Mouse (Mus musculus) ES-Bruce4 (cell line): ENCODE results near the gene Slc12a1. TPM values are rescaled to one million over a fixed set of nuclear protein-coding genes. Genes with fewer than 3 reads are reported as not detected.

Experiments
- H3K27ac ChIP-seq: 2 replicates; pipeline ENCODE4 v1.5.1; 2012; ENCODE audit warnings: low read length, inconsistent platforms; ENCODE audit not compliant: insufficient read depth
- H3K27me3 ChIP-seq: 2 replicates; pipeline ENCODE4 v1.6.1; 2012; ENCODE audit warnings: mild to moderate bottlenecking, low read length, inconsistent platforms; ENCODE audit not compliant: control insufficient read depth, poor library complexity, insufficient read depth, severe bottlenecking
- H3K36me3 ChIP-seq: 2 replicates; pipeline ENCODE4 v1.6.1; 2012; ENCODE audit warnings: inconsistent platforms, mild to moderate bottlenecking, low read length, moderate library complexity; ENCODE audit not compliant: control insufficient read depth, poor library complexity, insufficient read depth, severe bottlenecking
- H3K4me1 ChIP-seq: one replicate; pipeline ENCODE4 v1.8.1; 2011; ENCODE audit warnings: low read length; ENCODE audit not compliant: control insufficient read depth, insufficient read depth
- H3K4me3 ChIP-seq: 2 replicates; pipeline ENCODE4 v1.5.1; 2011; ENCODE audit warnings: low read depth, mild to moderate bottlenecking, low read length
- H3K9ac ChIP-seq: 2 replicates; pipeline ENCODE4 v1.6.1; 2012; ENCODE audit warnings: low read depth, mild to moderate bottlenecking, inconsistent platforms; ENCODE audit not compliant: poor library complexity, severe bottlenecking
- H3K9me3 ChIP-seq: replicated peaks from 2 replicates; pipeline ENCODE4 v1.6.1; 2012; ENCODE audit warnings: mild to moderate bottlenecking, low read length, inconsistent platforms; ENCODE audit not compliant: control insufficient read depth, poor library complexity, insufficient read depth, severe bottlenecking
- CTCF ChIP-seq: IDR thresholded peaks from one replicate; pipeline ENCODE4 v1.8.1; 2011; ENCODE audit warnings: low read depth, low read length
- EP300 ChIP-seq: IDR thresholded peaks from 2 replicates; pipeline ENCODE4 v1.6.1; 2011; ENCODE audit warnings: low read depth, low read length; ENCODE audit not compliant: insufficient read depth
- POLR2A ChIP-seq: IDR thresholded peaks from one replicate; pipeline ENCODE4 v1.8.1; 2011; ENCODE audit warnings: low read length; ENCODE audit not compliant: insufficient read depth
- polyA plus RNA-seq: library from polyadenylated mRNA; stranded (reverse); fragments of >200 nt; gene quantifications from 2 replicates; pipeline ENCODE4 v1.2.4, GENCODE M21; 2011; ENCODE audit warnings: low read depth; ENCODE audit not compliant: missing spikeins, insufficient read depth, insufficient read length

Gene Slc12a1
- polyA plus RNA-seq, 1 experiment: not detected

DNA sequence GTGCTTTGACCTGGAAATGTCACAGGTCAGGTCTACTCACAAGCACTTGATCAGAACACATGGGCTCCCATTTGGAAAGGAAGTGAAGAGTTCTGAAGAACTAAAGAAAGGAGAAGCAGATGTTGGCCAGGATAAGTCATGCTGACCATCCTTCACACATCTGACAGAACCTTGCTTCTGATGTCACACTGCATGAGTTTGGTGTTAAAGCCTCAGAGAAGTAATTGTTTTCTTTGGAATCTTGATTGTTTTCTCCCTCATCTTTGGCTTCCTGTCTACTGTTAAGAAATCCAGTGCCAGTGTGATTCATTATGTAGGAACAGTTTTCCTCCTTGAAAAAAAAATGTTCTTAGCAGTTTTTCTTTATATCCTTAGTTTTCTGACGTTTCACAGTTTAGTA lies 116.6 kb downstream of the Slc12a1 start:
- H3K27me3 ChIP-seq: no peaks in the 10 kb centered on the region
- TF ChIP-seq EP300: no peak
- no peak for TF ChIP-seq CTCF
- no peak for TF ChIP-seq POLR2A
- no peaks in the 10 kb centered on the region for H3K36me3 ChIP-seq
- H3K9ac ChIP-seq: no peak overlapping the region
- H3K4me1 ChIP-seq: peaks cover 2% of the 10 kb centered on the region
- H3K27ac ChIP-seq: no peak overlapping the region
- no peak overlapping the region for H3K4me3 ChIP-seq
- no peaks in the 10 kb centered on the region for H3K9me3 ChIP-seq

DNA sequence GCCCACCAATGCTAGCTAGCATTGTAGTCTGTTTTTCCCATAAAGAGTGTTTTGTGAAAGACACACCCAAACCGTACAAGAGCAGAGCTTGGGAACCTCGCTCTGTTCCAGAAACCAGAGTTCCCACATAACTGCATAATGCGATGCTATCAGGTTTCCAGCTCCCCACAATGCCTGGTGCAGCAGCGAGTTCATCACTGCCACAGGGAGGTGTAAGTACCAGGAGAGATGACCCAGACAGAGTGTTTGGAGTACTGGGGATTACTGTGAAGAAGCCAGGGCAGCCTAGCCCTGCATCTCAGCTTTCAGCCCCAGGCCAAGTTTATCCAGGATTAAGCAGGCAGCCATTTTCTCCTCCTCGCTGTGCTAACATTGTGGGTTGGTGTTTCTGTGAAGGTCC lies 123.3 kb downstream of the Slc12a1 start:
- no peaks in the 10 kb centered on the region for H3K9me3 ChIP-seq
- H3K27me3 ChIP-seq: no peaks in the 10 kb centered on the region
- H3K4me3 ChIP-seq: no peak overlapping the region
- H3K36me3 ChIP-seq: no peaks in the 10 kb centered on the region
- no peak overlapping the region for H3K27ac ChIP-seq
- H3K4me1 ChIP-seq: no peaks in the 10 kb centered on the region
- no peak overlapping the region for H3K9ac ChIP-seq
- TF ChIP-seq EP300 (no peak), CTCF (no peak), POLR2A (no peak)

DNA sequence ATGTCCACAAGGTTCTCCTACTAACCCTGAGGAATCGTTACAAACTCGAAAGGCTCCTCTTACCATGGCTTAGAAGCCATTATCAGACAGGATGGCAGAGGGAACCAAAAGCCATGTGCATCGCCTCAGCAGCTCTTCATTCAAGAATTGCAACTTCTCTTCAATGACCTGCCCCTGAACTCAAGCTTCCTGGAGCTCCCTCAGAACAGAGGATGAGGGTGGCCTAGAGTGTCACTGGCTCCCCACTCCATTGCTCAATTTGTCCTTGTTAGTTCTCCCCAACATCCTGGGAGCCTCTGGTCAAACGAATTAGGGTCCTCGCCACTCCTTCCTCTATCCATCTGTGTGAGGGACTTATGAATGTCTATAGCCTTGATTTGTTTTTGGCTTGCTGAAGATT lies 124.4 kb downstream of the Slc12a1 start:
- no peaks in the 10 kb centered on the region for H3K9me3 ChIP-seq
- TF ChIP-seq POLR2A: no peak
- TF ChIP-seq CTCF: no peak
- TF ChIP-seq EP300: no peak
- H3K27ac ChIP-seq: no peak overlapping the region
- H3K27me3 ChIP-seq: no peaks in the 10 kb centered on the region
- H3K4me3 ChIP-seq: no peak overlapping the region
- no peaks in the 10 kb centered on the region for H3K4me1 ChIP-seq
- H3K9ac ChIP-seq: no peak overlapping the region
- no peaks in the 10 kb centered on the region for H3K36me3 ChIP-seq

DNA sequence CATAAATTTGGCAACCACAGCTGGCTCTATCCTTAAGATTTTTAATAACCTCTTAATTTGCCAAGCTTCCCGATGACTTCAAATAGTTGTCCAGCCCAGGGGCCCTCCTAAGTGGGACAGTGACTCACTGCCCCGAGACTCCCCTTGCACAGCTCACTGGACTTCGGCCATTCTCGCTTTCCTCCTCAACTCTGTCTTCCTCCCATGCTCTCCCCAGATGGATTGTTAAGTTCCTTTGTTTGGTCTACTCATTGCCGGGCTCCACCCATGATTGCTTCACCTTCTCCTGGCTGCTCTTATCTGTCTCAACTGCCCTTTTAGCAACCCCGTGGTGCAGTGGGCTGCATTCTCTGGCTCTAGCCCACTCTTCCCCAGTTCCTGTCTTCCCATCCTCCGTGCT lies 126.2 kb downstream of the Slc12a1 start:
- H3K4me1 ChIP-seq: no peaks in the 10 kb centered on the region
- H3K9me3 ChIP-seq: no peaks in the 10 kb centered on the region
- H3K9ac ChIP-seq: no peak overlapping the region
- H3K4me3 ChIP-seq: no peak overlapping the region
- no peaks in the 10 kb centered on the region for H3K27me3 ChIP-seq
- TF ChIP-seq POLR2A: no peak
- no peak for TF ChIP-seq CTCF
- TF ChIP-seq EP300: no peak
- H3K36me3 ChIP-seq: no peaks in the 10 kb centered on the region
- H3K27ac ChIP-seq: no peak overlapping the region

Other genes with a start within 250 kb of the Slc12a1 start
- not detected in 2 replicates for gene Slc24a5, start 84.4 kb upstream of the Slc12a1 start, polyA plus RNA-seq
- gene Myef2, start 28.8 kb upstream of the Slc12a1 start, polyA plus RNA-seq: 192 and 197 TPM in 2 replicates
- not detected in 2 replicates for gene Ctxn2, start 15.8 kb upstream of the Slc12a1 start, polyA plus RNA-seq
- gene Dut, start 94.7 kb downstream of the Slc12a1 start, polyA plus RNA-seq: 127 and 130 TPM in 2 replicates